Mouse (Mus musculus): ENCODE measurements around the gene Speer4f2.
"Not testable (repeated sequence)": the region's sequence is repeated elsewhere in the genome, so short reads cannot be mapped to it uniquely, and the experiment has no call there.

Speer4f2 gene

GRCm38 (mm10) chr5:17372880-17373279 lies at the start of gene Speer4f2:
Gene Speer4f2, plus strand, starts transcription at chr5:17373180.
- not testable (repeated sequence) for DNase-seq

GRCm38 (mm10) chr5:17328946-17329566 lies 43.9 kb upstream of the Speer4f2 start:
- no peak for DNase-seq

- no peak for DNase-seq
These were observed 38.1 kb upstream of the Speer4f2 start for GRCm38 (mm10) chr5:17334836-17335235.

- DNase-seq = peak; percentile 32 to 42
These were observed 27.2 kb upstream of the Speer4f2 start for GRCm38 (mm10) chr5:17345741-17346140.

GRCm38 (mm10) chr5:17359394-17359999 lies 13.5 kb upstream of the Speer4f2 start:
- no peak for DNase-seq

GRCm38 (mm10) chr5:17389926-17390325 lies 16.9 kb downstream of the Speer4f2 start:
- peak in 1 of 2 experiments; percentile 2 for DNase-seq

GRCm38 (mm10) chr5:17391207-17391606 lies 18.2 kb downstream of the Speer4f2 start:
- no peak for DNase-seq

- DNase-seq = no peak
These were observed 27.6 kb downstream of the Speer4f2 start for GRCm38 (mm10) chr5:17400571-17400970.

- DNase-seq = no peak
These were observed 28.5 kb downstream of the Speer4f2 start for GRCm38 (mm10) chr5:17401206-17402077.

- no peak for DNase-seq
These were observed 29.5 kb downstream of the Speer4f2 start for GRCm38 (mm10) chr5:17402330-17403125.

GRCm38 (mm10) chr5:17403584-17403983 lies 30.6 kb downstream of the Speer4f2 start:
- peak in 1 of 2 experiments; percentile 9 for DNase-seq

GRCm38 (mm10) chr5:17408924-17409660 lies 36.1 kb downstream of the Speer4f2 start:
- no peak for DNase-seq

- peak; percentile 16 to 27 for DNase-seq
These were observed 44.2 kb downstream of the Speer4f2 start for GRCm38 (mm10) chr5:17417201-17417600.

GRCm38 (mm10) chr5:17419215-17419820 lies 46.3 kb downstream of the Speer4f2 start:
- peak in 1 of 2 experiments; percentile 32 for DNase-seq

- DNase-seq = no peak
These were observed 46.9 kb downstream of the Speer4f2 start for GRCm38 (mm10) chr5:17419921-17420320.

- no peak for DNase-seq
These were observed 49.2 kb downstream of the Speer4f2 start for GRCm38 (mm10) chr5:17422225-17422624.

- DNase-seq = no peak
These were observed 54.0 kb downstream of the Speer4f2 start for GRCm38 (mm10) chr5:17426930-17427329.
